Mouse (Mus musculus) left cerebral cortex, postnatal 25 days (tissue): ENCODE measurements around the gene Cox16. TPM values are rescaled to one million over a fixed set of nuclear protein-coding genes. Genes with fewer than 3 reads are reported as not detected.

ENCODE experiments used
- DNase-seq, 2 experiments: peaks; one replicate each; pipeline ENCODE4 v3.0.0; 2022; ENCODE audit warnings: low spot score in 2 of 2, mixed read lengths in 1 of 2
- intact Hi-C: fragments of 180-260 bp; cut with DNase I; formaldehyde crosslinking; loops from one replicate; pipeline ENCODE4 v1.15.1; 2025
- total RNA-seq, 2 experiments: library from RNA; stranded (reverse); gene quantifications; 2 replicates each; pipeline ENCODE4 v1.2.3; 2021

Gene Cox16
- total RNA-seq, 2 experiments from 2014 or later = 35.2 to 40.7 TPM

DNA sequence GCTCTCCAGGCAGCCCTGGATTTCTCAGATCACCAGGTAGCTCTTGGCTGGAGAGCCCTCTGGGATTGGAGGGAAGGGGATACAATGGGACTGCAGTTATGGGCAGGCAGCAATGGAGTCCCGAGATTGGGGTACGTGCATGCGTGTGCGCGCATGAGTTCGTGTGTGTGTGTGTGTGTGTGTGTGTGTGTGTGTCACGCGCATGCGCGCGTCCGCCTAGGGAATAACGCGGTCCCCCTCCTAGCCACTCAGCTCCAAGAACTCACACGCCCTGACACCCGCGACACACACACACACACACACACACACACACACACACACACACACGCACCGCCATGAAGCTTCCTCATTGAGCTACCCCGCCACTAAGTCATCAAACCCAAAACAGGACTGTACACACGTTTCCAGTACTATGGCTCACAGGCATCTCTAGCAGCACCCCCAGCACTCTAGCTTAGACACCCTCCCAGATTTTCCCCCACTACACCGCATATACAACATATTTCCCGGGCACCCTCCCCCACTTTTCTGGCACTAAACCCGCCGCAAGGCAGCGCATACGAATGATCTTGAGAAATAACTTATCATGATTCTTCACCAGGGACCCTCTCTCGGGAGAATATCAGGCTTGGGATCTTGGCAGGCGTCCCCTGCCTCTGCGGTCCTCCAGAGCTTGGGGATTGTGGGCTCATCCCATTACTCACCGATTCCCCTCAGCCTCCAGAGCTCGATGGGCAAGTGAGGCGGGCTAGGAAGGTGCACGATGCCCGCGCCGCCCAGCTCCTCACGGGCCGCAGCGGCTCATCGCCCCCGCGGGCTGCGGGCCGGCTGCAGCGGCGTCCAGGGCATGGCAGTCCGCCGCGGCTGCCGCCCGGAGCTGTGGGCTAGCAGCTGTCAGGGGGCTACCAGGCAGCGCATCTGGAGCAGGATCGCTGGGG, 152.7 kb downstream of the Cox16 start:
- intact Hi-C loops = loop anchor here (5.0 kb wide), 1 partner anchor 125 kb away; no protein-coding TSS in a partner anchor
- DNase-seq = peak; percentile 66 to 67

DNA sequence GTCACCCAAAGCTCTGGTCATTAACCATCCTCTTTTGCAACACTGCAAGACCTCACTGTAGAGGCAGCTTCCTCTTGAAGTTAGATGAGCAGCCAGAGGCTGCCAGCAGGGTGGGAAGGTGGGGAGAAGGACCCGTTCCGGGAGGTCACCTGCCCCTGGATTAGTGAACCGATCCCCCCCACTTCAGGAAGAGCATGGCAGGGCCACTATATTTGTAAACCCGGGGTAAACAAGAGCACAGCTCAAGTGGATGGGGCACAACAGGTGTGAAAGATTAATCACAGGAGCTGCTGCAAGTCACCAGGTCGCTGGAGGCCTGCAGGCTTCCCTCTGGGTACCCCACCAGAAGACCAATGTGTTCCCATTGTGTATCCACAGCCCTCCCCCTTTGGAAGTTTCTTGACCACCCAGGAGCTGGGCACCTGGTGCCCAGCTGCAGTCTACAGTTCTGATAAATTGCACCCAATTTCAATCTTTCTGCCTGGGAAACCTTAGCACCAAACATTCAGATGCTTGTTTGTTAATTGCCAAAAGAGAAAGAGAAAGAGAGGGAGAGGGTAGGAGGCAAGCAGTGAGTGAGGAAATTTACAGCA, 153.8 kb downstream of the Cox16 start:
- intact Hi-C loops = loop anchor here (5.0 kb wide), 1 partner anchor 124 kb away; no protein-coding TSS in a partner anchor
- DNase-seq = no peak

DNA sequence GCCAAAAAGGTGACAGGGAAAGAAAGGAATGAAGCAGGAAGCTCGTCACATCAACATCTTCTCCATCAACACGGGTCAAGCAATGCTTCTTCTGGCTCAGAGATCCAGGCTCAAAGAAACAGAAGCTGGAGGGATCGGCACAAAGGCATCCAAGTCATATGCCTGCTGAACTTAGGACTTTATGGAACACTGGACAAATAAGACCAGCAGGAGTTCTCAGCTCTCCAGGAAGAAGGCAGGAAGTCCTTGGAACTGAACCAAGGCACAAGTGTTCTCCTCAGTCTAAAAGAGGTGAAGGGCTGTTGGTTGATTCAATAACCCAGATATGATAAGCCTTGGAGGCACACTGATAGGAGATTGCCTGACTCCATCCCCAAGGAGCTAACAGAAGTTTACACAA, 159.9 kb downstream of the Cox16 start:
- intact Hi-C loops = loop anchor here (1.0 to 5.0 kb wide), 3 partner anchors 78 to 138 kb away; no protein-coding TSS in a partner anchor
- no peak for DNase-seq

GRCm38 (mm10) chr12:81324116-81324515, 160.8 kb downstream of the Cox16 start:
- DNase-seq = peak; percentile 38 to 89
- intact Hi-C loops = loop anchor here (1.0 to 5.0 kb wide), 3 partner anchors 77 to 137 kb away; no protein-coding TSS in a partner anchor

DNA sequence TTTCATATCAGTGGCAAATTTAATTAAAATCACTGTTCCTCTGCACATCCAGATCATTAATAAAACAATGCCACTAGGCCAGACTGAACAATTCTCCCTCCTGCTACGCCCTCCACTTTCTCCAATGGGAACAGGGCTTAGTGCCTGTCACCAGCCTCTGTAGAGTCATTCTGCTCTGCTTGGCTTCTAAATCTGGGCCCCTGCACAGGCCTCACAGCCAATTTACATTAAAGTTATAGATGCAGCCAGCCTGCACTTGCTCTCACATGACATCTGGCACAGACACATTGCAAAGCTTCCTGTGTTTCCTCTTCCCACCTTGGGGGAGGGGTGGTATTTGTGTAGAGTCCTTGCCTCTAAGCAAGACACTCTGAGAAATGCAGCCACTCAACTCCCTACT, 163.9 kb downstream of the Cox16 start:
- DNase-seq = no peak
- intact Hi-C loops = loop anchor here (5.0 kb wide), 1 partner anchor 74 kb away; no protein-coding TSS in a partner anchor

- intact Hi-C loops = no loop called here
- DNase-seq = no peak
These were observed 167.1 kb downstream of the Cox16 start for GRCm38 (mm10) chr12:81317811-81318210.

DNA sequence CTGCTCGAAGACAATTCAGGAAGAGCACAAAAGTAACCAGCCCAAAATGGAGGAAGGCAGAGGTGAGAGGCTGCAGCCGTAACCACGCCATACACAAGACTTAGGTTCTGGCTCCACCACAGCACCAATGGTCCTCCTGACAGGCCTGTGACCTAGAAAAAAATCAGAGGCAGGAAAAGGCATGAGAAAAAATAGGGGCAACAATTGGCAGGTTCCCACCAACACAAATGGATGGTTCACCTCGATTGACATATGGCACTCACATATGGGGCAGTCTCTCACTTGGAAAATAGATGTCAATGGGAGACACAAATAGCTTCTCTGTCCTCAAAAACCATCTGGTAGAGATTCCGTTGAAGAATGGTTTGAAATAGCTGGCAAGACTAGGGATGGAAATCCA, 169.0 kb downstream of the Cox16 start:
- DNase-seq = peak in 1 of 2 experiments; percentile 79
- intact Hi-C loops = loop anchor here (1.0 kb wide), 1 partner anchor 130 kb away; no protein-coding TSS in a partner anchor

Other genes with a start within 250 kb of the Cox16 start
- gene Slc8a3, start 151.9 kb downstream of the Cox16 start, total RNA-seq = 10 to 100 TPM; 17.3 to 23.8 TPM
- gene Gm4787, start 105.7 kb downstream of the Cox16 start, total RNA-seq = 1 to 10 TPM; 1.6 to 3.2 TPM
- 1 to 10 TPM; 2.5 to 4.1 TPM for gene Adam4, start 63.2 kb downstream of the Cox16 start, total RNA-seq
- 10 to 100 TPM; 40.6 to 42.3 TPM for gene Gm20498, start 47.8 kb upstream of the Cox16 start, total RNA-seq
- gene Synj2bp, start 47.8 kb upstream of the Cox16 start, total RNA-seq = 10 to 100 TPM; 33.7 to 36.8 TPM
- gene Adam21, start 83.3 kb upstream of the Cox16 start, total RNA-seq = under 1 TPM; 0.11 to 0.21 TPM
- gene Med6, start 109.9 kb upstream of the Cox16 start, total RNA-seq = 10 to 100 TPM; 24.4 to 26.9 TPM
- 10 to 100 TPM; 53.1 to 57.1 TPM for gene Ttc9, start 146.1 kb upstream of the Cox16 start, total RNA-seq